Mouse (Mus musculus) ZHBTc4 (cell line): ENCODE data around the gene Gm3336.

Experiments
- DNase-seq: peaks from one replicate; pipeline ENCODE4 v3.0.0-alpha.2; 2011; ENCODE audit warnings: low read depth, low spot score

The Gm3336 gene

DNA sequence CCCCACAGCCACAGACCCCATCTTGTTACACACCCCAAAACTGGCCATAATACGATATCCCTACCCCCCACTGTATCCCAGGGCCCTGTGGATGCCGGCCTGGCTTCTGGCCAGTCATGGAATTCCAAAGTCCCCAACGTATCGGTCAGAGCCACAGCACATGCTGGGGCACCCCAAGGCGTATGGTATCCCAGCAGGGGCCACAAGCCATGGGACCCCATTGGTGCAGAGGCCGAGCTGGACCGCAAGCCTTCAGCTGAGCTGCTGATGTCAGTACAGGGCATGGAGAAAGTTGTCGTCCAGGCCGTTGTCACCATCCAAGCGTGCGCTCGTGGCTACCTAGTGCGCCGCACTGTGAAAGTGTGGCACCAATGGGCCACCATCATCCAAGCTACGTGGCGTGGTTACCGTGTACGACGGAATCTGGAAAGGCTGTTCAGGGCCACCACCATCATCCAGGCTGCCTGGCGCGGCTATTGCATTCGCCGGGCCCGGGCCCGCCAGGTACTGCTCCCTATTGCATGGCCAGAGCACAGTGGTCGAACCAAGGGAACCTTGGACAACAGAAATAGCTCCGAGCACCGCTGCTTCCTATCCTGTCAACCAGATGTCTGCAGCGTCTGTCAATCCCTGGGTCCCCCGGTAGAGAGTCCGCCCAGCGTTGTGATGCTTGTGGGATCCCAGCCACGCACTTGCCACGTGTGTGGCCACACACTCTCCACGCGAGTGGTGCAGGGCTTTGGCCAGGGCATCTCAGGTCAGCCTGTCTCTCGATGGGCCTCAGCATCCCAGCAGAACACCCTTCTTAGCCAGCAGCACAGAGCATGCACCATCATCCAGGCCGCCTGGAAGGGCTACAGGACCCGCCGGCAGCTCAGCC lies 1.6 kb upstream of the Gm3336 start:
- DNase-seq: peak; percentile 52

DNA sequence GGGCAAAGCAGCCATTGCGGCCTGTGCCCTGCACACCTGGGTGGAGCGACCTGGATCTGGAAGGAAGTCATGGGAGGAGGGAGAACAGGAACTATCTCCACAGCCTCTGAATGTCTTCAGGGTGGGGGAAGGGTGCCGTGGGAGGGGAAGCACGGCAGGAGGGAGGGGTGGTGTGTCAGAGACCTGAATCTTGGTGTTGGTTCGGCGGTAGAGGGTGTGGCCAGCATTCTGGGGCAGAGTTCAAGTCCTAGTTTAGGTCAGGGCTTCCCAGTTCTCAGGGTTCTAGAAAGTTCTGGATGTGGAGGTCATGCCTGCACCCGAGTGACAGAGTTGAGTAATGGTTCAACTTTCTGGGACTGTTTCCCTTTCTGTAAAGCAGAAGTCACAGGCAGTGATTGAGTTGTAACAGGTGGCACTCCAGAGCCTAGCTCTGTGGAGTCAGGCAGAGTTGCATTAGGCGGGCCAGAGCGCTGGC lies 1.5 kb downstream of the Gm3336 start:
- peak; percentile 56 for DNase-seq

DNA sequence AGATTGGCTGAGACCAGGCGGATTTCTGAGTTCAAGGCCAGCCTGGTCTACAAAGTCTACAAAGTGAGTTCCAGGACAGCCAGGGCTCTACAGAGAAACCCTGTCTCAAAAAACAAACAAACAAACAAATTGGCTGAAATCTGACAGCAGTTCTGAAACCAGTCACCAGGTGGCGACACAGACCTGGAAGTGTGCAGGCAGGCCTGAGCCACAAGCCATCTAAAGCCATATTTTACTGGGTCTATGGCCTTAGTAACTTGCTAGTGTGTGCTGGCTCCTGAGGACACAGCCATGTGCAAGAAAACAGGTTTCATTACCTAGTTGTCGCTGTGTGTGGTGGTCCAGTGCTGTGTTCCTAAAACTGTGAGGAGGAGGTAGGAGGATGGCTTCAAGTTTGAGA lies 2.4 kb downstream of the Gm3336 start:
- DNase-seq: peak; percentile 83

DNA sequence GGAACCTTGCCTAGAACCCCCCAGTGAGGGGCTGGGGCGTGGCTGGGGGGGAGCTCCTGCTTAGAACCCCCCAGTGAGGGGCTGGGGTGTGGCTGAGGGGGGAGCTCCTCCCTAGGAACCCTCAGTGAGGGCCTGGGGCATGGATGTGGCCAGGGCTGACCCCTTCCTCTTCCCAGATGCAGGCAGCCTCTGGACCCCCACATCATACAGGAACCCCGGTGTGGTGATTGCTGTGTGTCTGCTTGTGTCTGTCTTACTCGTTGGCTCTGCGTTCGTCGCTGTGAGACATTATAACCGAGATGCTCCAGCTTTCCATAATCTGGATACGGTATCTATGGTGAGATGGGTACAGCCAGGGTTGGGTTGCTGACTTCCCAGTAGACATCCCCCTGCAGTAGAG lies 3.3 kb downstream of the Gm3336 start:
- no peak for DNase-seq

DNA sequence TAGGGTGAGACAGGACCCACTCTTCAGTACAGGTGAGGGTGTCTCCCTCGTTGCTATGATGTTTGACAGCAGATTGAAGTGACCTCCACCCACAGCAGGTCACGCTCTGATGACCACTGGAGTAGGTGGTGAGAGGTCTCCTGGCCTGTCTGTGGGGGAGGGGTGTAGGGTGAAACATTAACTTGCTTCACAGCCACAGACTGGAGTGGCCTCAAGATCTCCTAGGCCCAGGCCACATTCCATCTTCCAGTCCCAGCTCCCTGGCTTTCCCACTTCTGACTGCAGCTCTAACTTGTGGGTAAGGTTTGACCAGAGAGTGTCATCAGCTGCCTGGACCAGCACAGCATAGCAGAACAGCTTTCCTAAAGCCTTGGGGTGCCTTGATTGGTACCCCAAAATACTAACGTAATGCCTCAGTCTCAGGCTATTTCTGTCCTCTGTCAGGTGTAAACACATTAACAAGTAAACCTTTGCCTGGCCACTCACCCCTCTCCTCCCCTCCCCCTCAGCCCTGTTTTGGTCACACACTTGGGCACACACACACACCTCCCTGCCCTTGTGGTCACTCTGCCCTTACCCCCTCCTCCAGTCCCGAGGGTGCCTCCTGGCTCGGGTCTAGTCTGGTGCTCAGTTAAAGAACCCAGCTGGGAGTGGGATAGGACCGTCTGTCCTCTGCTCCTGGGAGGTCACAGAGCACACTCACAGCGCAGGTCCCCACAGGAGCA lies 5.3 kb downstream of the Gm3336 start, which contains the start of gene Pde4c:
Gene Pde4c, plus strand, starts transcription at position 235 of the 725 bp plus-strand sequence.
- no peak for DNase-seq

DNA sequence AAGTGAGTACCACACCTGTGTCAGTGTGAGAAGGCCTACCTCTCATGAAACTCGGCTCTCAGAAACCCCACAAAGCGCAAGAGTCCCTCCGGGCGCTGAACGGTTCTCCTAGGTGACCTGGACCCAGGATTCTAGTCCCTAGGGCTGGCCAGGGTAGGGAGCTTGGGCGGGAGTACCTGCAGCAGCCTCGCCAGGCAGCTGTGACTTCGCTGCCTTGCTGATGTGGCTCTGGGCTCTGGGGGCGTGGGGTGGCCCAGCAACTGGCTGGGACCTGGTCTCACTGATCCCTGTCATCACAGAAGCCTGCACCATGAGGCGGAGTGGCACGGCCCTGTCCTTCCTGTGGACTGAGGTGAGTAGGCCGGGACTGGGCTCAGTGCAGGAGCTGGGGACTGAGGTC lies 5.9 kb downstream of the Gm3336 start:
- DNase-seq: no peak

DNA sequence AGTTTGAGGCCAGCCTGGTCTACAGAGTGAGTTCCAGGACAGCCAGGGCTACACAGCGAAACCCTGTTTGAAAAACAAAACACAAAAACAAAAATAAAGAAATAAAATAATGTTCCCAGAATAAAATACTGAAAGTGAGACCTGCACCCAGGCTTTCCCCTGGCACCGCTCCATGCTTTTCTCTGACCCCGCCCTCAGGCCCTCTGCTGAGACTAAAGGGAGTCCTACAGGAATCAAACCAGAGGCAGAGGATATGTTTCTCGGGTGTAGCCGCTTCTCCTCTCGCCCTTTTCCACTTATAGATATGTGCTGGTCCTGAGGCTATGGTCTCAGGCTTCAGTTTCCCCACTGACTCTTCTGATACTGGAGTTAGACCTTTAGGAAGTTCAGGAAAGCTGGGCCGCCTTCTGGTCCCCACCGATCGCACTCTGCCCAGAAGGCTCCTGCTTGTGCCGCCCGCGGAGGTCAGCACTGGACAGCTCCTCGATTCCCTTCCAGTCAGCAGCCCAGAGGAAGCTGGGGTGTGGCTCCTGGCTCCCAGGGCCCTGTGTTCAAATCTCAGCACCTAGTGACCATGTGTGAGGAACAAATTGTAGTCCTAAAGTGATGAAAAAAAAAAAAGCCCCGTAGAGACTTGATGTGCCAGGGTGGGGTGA lies 7.6 kb downstream of the Gm3336 start:
- DNase-seq: peak; percentile 34

DNA sequence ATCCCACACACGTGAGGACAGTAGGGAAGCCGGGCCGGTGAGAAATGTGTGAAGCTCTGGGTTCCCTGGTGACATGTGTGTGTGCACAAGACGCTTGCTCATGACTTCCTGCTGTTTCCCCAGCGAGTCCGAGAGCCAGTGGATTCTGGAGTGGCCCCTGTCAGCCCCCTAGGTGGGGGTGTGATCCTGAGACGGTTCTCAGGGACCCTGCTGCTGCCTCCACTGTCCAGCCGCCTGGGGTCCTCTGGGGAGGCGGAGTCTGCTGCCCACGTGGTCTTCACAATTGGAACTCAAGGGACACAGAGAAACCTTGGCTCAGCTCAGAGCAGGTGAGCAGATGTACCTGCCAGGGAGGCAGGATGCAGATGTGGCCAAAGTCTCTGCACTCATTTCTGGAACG lies 8.4 kb downstream of the Gm3336 start:
- DNase-seq: no peak

DNA sequence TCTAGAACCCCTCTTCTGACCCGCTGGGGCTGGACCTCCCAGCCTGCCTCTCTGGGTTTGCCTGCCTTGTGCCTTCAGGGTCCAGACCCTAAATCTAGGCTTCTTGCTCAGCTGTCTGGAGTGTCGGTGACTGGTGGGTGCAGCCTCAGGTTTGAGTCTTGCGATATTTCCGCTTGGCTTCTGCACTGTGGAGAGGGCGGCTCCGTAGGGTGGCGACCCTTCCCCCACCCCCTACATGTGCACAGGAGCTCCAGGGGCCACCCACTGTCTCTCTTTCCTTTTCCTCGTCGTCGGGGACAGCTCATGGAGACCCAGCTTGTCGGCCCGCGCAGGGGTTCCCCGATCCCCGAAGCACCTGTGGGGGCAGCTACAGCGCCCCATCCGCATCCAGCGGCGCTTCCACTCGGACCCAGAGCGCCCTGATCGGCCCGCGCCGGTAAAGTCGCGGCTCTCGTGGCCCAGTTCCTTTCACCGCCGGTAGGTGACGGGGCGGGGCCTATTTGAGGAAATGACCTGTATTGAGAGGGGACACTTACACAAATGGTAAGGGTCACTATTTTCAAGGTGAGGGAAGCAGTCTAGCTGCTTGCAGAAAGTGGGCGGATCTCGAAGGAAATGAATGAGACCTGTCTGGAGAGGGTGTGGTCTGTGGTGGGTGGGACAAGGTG lies 11.6 kb downstream of the Gm3336 start:
- peak; percentile 84 for DNase-seq

DNA sequence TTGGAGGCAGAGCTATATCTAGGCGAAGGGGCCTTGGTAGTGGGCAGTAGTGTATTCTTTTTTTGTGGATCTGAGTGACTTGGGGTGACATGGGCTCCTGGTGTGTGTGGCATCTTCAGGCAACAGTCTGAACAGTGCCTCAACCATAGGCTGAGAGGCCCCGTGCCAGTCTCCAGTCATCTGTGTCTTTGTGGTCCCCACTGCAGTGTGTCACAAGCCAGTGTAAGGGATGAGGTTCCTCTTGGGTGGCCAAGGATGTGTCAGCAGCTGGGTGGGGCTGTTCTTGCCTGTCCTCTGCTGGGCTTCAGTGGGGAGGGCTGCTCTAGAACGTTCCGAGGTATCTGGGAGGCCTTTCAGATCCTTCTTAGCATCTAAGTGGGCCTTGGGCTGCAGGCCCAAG lies 12.6 kb downstream of the Gm3336 start:
- DNase-seq: no peak

DNA sequence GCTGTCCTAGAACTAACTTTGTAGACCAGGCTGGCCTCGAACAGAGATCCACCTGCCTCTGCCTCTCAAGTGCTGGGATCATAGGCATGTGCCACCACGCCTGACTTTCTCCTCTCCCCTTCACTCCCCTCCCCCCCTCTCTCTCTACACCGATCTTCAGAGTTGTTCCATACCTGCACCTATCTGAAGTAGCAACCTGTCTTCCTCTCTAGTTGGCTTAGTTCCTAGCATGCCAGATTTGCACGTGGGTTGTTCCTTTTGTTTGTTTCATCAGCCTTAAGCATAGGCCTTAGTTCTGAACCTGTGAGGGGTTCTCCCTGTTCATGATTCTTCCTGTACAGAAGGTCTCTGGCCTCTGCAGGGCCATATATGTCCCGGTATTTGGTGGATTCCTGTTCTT lies 19.4 kb downstream of the Gm3336 start:
- no peak for DNase-seq

DNA sequence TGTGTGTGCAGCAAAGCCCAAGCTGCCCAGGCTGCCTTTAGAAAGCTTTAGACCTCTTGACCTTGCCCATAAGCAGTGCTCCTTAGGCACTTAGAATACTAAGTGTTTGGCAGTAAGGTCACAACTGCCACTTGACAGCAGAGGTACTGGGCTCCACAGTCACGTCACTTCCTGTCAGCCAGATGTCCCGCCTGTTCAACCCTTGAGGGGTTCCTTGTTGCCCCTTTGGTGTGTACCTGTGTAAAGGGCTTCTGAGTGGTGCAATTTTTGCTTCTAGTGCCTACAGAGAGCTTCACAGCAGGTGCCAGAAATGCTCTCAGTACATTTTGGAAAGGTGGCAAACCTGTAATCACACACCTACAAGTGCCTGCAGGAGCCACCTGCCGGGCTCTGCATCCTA lies 19.9 kb downstream of the Gm3336 start:
- no peak for DNase-seq

DNA sequence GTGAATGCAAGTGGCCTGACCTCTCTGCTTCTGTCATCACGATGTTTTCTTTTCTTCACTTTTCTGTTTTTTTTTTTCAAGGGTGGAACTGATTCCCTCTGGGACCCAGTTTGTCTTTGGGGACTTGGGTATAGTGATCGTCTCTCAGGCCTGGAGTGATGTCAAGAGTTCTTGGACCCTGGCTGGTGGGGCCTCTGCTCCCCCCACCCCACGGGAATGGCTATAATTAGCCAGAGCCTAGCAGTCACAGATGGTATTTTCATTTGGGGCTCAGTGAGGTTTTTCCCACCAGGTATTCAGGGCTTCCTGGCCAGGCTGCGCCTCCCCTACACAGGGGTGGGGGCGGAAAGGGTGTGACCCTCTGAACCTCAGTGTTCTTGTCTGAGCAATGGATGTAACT lies 23.3 kb downstream of the Gm3336 start:
- no peak for DNase-seq

DNA sequence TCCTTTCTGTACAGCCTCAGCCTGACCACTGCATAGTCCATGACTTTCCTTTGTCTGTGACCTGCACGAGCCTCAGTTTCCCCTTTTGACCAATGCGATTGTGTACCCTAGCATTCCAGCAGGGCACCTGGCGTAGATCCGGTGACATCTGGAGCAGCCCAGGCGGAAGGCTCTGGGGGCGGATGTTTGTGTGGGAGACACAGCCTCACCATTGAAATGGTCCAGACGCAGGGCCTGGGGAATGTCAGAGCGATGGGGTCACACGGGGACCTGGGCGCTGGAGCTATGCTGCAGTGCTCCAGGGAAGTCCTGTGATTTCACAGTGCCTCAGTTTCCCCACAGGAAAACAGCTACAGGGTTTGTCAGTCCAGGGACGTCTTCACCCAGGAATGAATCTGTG lies 23.8 kb downstream of the Gm3336 start:
- DNase-seq: no peak

DNA sequence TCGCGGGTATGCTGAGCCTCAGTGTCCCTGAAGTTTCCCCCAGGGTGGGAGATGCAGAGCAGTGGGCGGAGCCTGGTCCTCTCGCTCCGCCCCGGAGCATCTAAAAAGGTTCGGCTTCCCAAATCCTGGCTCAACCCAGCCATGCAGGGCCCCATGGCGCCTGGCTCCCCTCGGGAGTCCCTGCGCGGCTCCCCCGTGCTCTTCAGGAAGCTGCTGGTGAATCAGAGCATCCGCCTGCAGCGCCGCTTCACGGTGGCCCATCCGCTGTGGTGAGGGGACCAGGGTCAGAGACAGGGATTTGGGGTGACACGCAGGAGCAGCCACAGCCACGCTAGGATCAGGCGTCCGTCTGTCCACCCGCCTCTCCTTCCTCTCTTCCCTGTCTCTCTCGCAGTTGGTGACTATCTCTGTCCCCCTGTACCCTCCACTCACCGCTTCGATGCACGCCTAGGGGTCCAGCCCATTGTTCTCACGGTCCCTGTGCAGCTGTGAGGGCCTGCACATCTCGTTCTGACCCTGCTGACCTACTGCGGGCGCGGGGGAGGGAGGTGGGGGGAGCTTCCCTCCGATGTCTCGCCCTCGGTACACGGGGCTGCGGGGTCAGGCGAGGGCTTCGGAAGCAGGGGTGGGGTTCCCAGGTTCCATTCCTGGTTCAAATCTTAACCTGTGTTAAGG lies 24.8 kb downstream of the Gm3336 start:
- no peak for DNase-seq

DNA sequence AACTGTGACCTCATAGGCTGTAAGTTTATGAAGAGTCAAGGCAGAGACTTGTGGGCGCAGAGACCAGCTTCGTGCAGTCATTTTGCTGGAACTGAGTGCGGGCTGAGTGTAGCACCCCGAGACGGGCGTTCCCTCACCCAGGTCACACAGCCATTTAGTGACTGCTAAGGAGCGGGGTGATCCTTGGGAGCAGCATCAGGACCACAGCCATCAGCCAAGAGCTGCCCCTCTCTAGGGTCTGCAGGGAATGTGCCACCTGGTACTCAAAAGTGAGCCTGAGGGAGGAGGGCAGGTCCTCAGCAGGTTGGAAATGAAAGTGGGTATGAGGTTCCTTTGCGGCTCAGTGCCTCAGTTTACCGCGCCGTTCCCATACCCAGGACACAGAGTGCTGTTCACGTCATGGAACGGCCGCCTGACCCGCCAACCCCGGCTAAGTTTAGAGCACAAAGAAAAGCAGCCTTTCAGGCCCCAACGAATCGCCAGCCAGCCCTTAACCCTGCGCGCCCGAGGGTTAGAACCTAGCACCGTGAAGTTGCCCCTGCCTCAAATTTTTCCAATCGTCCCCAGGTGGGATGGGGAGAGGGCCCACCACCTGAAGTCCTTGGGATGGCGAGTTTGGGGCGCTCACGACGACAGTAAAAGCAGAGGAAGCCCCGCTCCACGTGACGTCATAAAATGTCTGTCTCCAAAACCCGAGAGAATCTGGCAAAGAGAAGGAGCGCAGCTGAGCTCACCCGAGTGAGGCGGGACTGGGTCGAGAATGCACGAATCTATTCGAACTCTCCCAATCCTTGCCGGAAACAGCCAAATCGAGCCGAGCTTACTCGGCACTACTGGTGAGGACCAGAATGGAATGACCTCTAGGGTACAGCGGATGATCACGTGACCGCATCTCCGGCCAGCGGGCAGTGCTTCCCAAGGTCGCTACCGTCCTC lies 25.6 kb downstream of the Gm3336 start:
- DNase-seq: no peak

DNA sequence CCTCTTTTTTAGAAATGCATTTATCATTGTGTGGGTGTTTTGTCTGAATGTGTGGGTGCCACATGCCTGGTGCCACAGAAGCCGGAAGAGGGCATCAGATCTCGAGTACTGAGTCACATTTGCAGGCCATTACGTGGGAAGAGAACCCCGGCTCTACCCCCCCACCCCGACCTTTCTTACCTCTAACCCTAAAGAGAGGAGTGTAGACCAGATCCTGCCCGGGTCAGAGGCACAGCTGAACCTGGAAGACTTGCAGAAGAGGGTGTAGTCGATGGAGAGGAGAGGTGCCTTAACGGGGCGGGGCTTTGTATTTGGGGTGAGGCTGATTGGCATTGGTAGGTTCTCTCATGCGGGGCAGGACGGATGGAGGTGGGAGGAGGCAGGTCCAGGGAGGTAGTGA lies 26.5 kb downstream of the Gm3336 start:
- no peak for DNase-seq

DNA sequence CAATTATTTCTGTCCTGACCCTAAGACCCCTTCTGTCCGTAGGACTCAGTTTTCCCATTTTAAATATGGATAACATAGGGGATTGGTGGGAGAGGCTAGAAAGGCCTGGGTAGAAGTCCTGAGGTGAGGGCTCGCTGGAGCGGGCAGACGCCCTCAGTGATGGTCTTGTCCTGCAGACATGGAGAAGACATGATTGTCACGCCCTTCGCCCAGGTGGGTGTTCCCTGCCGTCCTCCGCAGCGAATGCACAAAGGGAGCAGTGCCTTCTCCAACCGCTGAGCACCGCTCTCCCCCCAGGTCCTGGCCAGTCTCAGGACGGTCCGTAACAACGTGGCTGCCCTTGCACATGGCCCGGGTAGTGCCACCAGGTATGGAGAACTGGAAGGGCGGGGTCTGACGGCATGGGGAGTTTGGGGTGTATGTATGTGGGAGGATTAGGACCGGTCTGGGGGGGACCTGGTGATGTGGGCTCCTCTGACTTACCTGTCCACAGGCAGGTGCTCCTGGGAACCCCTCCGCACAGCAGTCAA lies 27.4 kb downstream of the Gm3336 start:
- no peak for DNase-seq

DNA sequence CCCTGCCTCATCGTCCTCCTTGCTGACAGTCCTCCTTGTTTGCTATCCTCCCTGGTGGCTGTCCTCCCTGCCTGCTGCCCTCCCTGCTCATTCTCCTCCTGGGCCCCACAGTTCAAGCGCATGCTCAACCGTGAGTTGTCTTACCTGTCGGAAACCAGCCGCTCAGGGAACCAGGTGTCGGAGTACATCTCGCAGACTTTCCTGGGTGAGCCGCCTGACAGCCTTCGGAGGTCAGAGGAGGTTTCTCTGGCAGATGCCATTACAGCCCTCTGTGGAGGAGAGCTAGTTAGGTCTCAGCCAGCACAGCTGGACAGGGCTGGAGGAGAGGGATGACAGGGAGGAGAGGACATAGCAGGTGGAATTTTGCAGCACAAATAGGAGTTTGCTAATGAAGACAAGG lies 28.3 kb downstream of the Gm3336 start:
- no peak for DNase-seq
